Mouse (Mus musculus): Measurements from ENCODE around the gene Upk2. TPM values are rescaled to one million over a fixed set of nuclear protein-coding genes. Genes with fewer than 3 reads are reported as not detected.
A peak's percentile ranks its signal among the peaks of the same experiment; 100 is the strongest.
"Not testable (repeated sequence)": the region's sequence is repeated elsewhere in the genome, so short reads cannot be mapped to it uniquely, and the experiment has no call there.

Upk2 gene
- total and polyA plus RNA-seq, 2 experiments: not detected

GRCm38 (mm10) chr9:44411601-44412130 is 43.1 kb downstream of the Upk2 start:
- Histone ChIP-seq H3K36me3 (ENCODE audit: control insufficient read depth, insufficient read depth, low read length) (peaks cover 34% of the 10 kb centered on the region), H3K27ac (replicated peaks; ENCODE audit: insufficient read depth, low read depth, low read length) (no peak overlapping the region), H3K4me3 (ENCODE audit: insufficient read depth, low read depth, low read length) (no peak overlapping the region), H3K27me3 (ENCODE audit: control insufficient read depth, insufficient read depth, low read length) (no peaks in the 10 kb centered on the region), H3K79me2 (ENCODE audit: control insufficient read depth, insufficient read depth, low read length) (peaks cover 6% of the 10 kb centered on the region; the same call in 1 of the 2 replicates), H3K9ac (ENCODE audit: low read depth, low read length) (no peak overlapping the region), H3K4me1 (ENCODE audit: control insufficient read depth, insufficient read depth, low read length) (peaks cover 3% of the 10 kb centered on the region)
- DNase-seq (ENCODE audit: extremely low read depth, low read depth, low spot score): no peak
- TF ChIP-seq POLR2A (IDR thresholded peaks at IDR 0.05; ENCODE audit: extremely low read depth, insufficient read depth, low read length): no peak
- TF ChIP-seq CTCF (IDR thresholded peaks at IDR 0.05; ENCODE audit: low read depth, low read length): no peak
- 90% methylated on average over 1 of the region's 1 CpGs for WGBS

GRCm38 (mm10) chr9:44410647-44411336 is 44.0 kb downstream of the Upk2 start:
- Histone ChIP-seq H3K79me2 (ENCODE audit: control insufficient read depth, insufficient read depth, low read length) (peaks cover 3% of the 10 kb centered on the region; the same call in 1 of the 2 replicates), H3K4me1 (ENCODE audit: control insufficient read depth, insufficient read depth, low read length) (peaks cover 6% of the 10 kb centered on the region), H3K36me3 (ENCODE audit: control insufficient read depth, insufficient read depth, low read length) (peaks cover 34% of the 10 kb centered on the region), H3K27me3 (ENCODE audit: control insufficient read depth, insufficient read depth, low read length) (no peaks in the 10 kb centered on the region), H3K9ac (ENCODE audit: low read depth, low read length) (no peak overlapping the region), H3K4me3 (ENCODE audit: insufficient read depth, low read depth, low read length) (no peak overlapping the region), H3K27ac (replicated peaks; ENCODE audit: insufficient read depth, low read depth, low read length) (no peak overlapping the region)
- TF ChIP-seq POLR2A (IDR thresholded peaks at IDR 0.05; ENCODE audit: extremely low read depth, insufficient read depth, low read length) (no peak), CTCF (IDR thresholded peaks at IDR 0.05; ENCODE audit: low read depth, low read length) (no peak)
- no peak for DNase-seq (ENCODE audit: extremely low read depth, low read depth, low spot score)
- WGBS: 87% methylated on average over 2 of the region's 2 CpGs

- not testable (repeated sequence) for H3K27me3 ChIP-seq (ENCODE audit: control insufficient read depth, insufficient read depth, low read length); DNase-seq (ENCODE audit: extremely low read depth, low read depth, low spot score); H3K79me2 ChIP-seq (ENCODE audit: control insufficient read depth, insufficient read depth, low read length); H3K27ac ChIP-seq (replicated peaks; ENCODE audit: insufficient read depth, low read depth, low read length)
- Histone ChIP-seq H3K9ac (ENCODE audit: low read depth, low read length) (peak overlapping the region; percentile 57; the same call in 1 of the 2 replicates), H3K4me3 (ENCODE audit: insufficient read depth, low read depth, low read length) (peak overlapping the region; percentile 93; the same call in 1 of the 2 replicates), H3K36me3 (ENCODE audit: control insufficient read depth, insufficient read depth, low read length) (peaks cover 40% of the 10 kb centered on the region), H3K4me1 (ENCODE audit: control insufficient read depth, insufficient read depth, low read length) (peaks cover 12% of the 10 kb centered on the region)
- WGBS: 56% methylated on average over 9 of the region's 9 CpGs
Measured at GRCm38 (mm10) chr9:44408693-44409092, 46.1 kb downstream of the Upk2 start.

- Histone ChIP-seq H3K4me1 (ENCODE audit: control insufficient read depth, insufficient read depth, low read length) (peaks cover 12% of the 10 kb centered on the region), H3K27ac (replicated peaks; ENCODE audit: insufficient read depth, low read depth, low read length) (peak overlapping the region; percentile 59), H3K9ac (ENCODE audit: low read depth, low read length) (peak overlapping the region; percentile 90), H3K27me3 (ENCODE audit: control insufficient read depth, insufficient read depth, low read length) (no peaks in the 10 kb centered on the region), H3K4me3 (ENCODE audit: insufficient read depth, low read depth, low read length) (peak overlapping the region; percentile 93), H3K79me2 (ENCODE audit: control insufficient read depth, insufficient read depth, low read length) (peaks cover 3% of the 10 kb centered on the region; the same call in 1 of the 2 replicates), H3K36me3 (ENCODE audit: control insufficient read depth, insufficient read depth, low read length) (peaks cover 45% of the 10 kb centered on the region)
- DNase-seq (ENCODE audit: extremely low read depth, low read depth, low spot score): no peak
- TF ChIP-seq CTCF (IDR thresholded peaks at IDR 0.05; ENCODE audit: low read depth, low read length): no peak
- under 1% methylated on average over 24 of the region's 24 CpGs for WGBS
Measured at GRCm38 (mm10) chr9:44407752-44408097, 47.1 kb downstream of the Upk2 start.

DNA sequence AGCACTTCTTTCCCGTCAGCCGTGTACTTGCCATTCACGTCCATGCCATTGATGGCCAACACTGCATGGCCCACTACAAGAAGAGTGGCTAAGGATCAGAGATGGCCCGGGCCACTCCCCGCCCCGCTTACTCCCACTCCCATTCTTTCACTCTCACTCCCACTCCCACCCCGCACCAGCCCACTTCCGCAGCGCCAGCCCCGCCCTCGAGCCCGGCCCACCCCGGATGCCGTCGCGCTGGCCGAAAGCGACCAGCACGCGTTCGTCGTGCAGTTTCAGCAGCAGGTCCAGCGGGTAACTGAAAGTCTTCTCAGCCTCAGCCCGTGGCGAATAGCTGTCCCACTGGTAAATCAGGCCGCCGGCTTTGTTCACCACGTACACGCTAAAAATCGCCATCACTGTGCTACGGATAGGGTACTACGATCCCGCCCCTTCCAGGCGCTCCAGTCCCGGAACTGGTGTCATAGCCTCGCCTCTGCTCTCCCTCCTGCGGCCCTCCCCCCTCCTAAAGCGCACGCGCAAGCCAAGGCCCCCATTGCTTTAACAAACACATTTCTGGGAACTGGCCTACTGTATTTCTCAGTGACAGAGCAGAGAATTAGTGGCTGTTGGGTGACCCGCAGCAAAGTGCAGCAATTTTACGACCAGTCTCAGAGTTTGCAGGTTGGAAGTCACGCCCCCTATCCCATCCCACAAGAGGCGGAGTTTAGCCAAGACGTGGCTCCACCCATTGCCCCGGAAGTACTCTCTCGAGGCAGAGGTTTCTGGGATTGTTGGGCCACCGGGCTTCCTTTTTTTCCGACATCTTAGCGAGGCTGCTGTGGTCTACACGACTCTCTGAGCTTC is 47.6 kb downstream of the Upk2 start, which contains the start of the genes Rps25 and Trappc4:
Rps25 (plus strand) TSS at position 234 of the 846 bp plus-strand sequence.
Trappc4 (minus strand) TSS at position 695 of the 846 bp plus-strand sequence.
- peak within 1 kb of the TSS; percentile 94 for H3K27ac ChIP-seq (replicated peaks; ENCODE audit: insufficient read depth, low read depth, low read length)
- H3K4me3 ChIP-seq (ENCODE audit: insufficient read depth, low read depth, low read length): peak within 1 kb of the TSS; percentile 93
- H3K27me3 ChIP-seq (ENCODE audit: control insufficient read depth, insufficient read depth, low read length): no peaks in the 10 kb centered on the region
- H3K9ac ChIP-seq (ENCODE audit: low read depth, low read length): peak within 1 kb of the TSS; percentile 90
- H3K4me1 ChIP-seq (ENCODE audit: control insufficient read depth, insufficient read depth, low read length): peaks cover 13% of the 10 kb centered on the region
- whole genome bisulfite sequencing: under 1% methylated on average over 51 of the region's 51 CpGs
- peak; percentile 90 for DNase-seq (ENCODE audit: extremely low read depth, low read depth, low spot score)
- TF ChIP-seq POLR2A (IDR thresholded peaks at IDR 0.05; ENCODE audit: extremely low read depth, insufficient read depth, low read length) (0 out of 2 replicates have a peak, but pooled peaks have one; percentile 61), CTCF (IDR thresholded peaks at IDR 0.05; ENCODE audit: low read depth, low read length) (no peak)
- H3K79me2 ChIP-seq (ENCODE audit: control insufficient read depth, insufficient read depth, low read length): peaks cover 3% of the 10 kb centered on the region; the same call in 1 of the 2 replicates
- H3K36me3 ChIP-seq (ENCODE audit: control insufficient read depth, insufficient read depth, low read length): peaks cover 46% of the 10 kb centered on the region

Data from liver, adult 2 months (tissue).